Mouse (Mus musculus): ENCODE data around the gene S100a2.

The S100a2 gene

GRCm38 (mm10) chr3:90615911-90616310, 25.9 kb downstream of the S100a2 start:
- no peak for DNase-seq (ENCODE audit: low spot score in 2 of 2)

DNA sequence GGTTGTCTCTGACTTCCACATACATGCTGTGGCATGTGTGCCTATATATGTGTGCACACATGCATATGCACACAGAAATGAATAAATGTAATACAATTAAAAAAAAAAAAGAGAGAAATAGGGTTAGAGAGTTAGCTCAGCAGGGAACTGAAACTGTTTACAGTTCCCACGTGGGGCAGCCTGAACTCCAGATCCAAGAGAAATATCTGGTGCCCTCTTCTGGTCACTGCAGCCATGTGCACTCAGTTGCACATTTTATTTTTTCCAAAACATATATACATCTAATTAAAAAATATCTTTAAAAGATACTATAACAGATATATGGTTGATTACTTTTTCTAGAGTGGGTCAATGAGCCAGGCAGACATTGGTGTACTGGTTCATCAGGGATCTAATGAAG, 27.5 kb downstream of the S100a2 start:
- DNase-seq (ENCODE audit: low spot score in 2 of 2), result no peak

DNA sequence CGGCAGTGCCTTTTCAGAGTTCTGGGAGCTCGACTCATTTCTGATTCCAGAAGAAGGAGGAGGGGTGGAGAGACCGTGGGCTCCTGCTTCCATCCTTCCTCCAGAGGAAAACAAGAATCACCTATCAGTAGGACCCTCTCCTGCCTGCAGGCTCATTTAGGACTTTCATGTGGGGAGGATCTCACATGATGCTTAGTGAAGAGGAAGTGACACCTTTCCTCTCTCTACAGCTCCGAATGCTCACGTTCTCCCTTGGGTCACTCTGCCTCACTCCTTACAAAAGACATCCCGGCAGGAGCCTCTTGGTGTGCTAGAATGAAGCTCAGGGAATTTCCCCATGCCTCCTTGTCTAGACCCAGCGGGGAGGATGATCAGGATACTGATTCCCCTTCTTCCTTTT, 31.5 kb downstream of the S100a2 start:
- DNase-seq (ENCODE audit: low spot score in 2 of 2), result no peak

DNA sequence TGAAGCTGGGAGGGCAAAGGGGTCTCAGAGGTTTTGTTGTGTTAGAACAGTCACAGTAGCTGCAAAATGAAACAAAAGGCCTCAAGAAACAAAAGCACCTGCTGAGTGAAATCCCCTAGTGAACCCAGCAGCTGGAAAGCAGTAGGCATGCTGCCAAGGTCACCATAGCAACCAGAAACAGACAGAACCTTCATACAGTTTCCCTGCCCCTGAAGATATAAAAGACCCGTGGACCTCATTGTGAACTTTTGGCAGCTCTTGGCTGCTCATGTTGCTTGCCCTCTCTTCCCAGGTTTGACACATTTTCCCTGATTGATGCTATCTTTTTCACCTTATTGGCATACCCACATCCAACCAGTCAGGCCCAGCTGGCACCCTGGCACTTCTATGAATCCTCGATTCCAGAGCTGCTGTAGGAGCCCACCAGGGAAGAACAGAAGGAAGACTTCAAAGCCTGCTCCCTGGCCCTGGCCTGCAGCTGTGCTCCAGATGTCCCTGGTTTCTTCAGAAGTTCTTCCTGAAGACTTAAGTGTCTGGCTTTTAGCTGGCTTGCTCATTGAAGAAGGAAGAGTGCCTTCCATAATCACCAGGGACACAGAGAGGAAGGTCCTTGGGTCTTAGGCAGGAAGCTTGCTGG, 33.5 kb downstream of the S100a2 start:
- DNase-seq (ENCODE audit: low spot score in 2 of 2), result peak; percentile 70 to 83

- no peak for DNase-seq (ENCODE audit: low spot score in 2 of 2)
Measured at GRCm38 (mm10) chr3:90625496-90625895, 35.4 kb downstream of the S100a2 start.

DNA sequence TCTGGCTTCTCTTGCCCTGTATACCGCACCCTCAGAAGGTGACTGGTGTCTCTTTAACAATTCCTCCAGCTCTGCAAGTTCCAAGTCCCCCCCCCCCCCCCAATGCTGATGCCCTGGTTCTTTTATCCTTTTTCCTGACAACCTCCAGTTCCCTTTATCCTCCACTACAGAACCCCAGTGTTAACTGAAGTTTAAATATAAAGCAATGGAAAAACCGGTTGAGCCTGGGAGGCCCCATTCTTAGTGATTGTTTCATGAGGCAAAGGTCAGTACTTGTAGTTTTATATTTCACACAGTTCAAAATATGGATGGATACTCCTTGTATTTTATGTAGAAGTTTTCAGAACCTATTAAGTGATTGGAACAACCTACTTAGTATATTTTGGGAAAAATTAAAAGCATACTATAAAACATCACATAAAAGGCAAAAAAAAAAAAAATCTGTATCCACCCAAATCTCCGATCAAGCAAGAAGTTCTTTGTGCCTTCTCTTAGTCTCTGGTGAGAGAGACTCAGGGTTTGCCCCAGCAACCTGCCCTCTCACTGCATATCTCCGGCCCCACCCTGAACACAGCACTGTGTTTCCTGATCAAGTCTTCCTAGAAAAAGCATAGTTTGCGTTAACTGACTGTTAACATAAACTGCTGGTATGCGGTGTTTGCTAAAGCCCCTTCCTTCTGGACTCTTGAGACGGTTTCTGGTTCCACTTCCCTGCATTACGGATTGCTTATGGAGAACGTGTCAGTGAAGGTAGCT, 36.4 kb downstream of the S100a2 start:
- no peak for DNase-seq (ENCODE audit: low spot score in 2 of 2)

DNA sequence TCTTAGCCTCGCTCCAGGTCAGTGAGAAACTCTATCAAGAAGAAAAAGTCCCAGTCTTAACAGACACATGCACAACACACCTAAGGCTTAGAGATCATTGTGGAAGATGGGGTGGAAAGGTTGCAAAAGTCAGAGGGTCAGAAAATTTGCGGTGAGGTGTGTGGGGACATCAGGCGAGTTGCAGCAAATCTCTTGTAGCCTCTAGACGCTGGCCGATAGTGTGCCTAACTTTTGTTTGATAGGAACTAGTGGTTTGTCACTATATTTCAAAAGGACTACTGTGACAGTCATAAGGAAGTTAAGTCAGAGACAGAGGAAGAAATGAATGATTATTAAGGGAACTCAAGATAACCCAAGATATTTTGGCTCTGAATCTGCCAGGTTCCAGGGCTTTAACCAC, 37.3 kb downstream of the S100a2 start:
- no peak for DNase-seq (ENCODE audit: low spot score in 2 of 2)

GRCm38 (mm10) chr3:90627807-90628206, 37.8 kb downstream of the S100a2 start:
- no peak for DNase-seq (ENCODE audit: low spot score in 2 of 2)

DNA sequence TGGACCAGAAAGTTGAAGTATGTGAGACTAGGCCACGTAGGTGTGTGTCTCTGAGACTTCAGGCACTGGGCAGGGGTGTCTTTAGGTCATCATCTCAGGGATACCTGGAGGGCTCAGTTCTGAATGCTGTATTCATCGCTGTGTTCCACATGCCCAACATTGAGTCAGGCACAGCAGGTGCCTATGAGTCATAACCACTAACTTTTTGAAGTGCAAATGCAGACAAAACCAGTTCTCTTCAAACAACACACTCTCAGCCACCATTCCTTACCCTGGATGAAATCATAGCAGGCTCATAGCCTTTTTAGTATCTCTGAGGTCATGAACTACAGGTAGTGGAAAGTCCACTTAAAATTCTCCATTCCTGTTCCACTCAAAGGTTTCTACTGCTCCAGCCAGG, 39.3 kb downstream of the S100a2 start:
- DNase-seq (ENCODE audit: low spot score in 2 of 2), result no peak

DNA sequence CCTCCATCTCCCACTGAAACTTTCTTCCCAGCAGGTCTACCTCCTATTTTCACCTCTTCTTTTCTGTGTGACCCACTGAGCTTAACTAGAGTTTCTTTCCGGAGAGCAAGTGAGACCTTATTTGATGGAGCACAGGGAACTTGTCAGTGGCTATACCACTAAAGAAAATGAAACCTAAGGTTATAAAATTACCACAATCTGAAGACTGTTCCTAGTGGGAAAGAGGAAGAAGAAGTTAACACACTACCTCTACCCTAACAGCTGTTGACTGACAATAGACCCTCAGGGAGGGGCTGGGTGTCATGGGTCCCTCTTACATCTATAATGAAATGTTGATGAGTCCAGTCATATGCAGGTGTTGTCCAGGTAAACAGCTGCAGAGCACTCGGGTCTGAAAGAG, 41.9 kb downstream of the S100a2 start:
- no peak for DNase-seq (ENCODE audit: low spot score in 2 of 2)

- no peak for DNase-seq (ENCODE audit: low spot score in 2 of 2)
Measured at GRCm38 (mm10) chr3:90638511-90639275, 48.6 kb downstream of the S100a2 start.

GRCm38 (mm10) chr3:90639511-90640154, 49.6 kb downstream of the S100a2 start:
- DNase-seq (ENCODE audit: low spot score in 2 of 2), result no peak

GRCm38 (mm10) chr3:90640981-90641380, 50.9 kb downstream of the S100a2 start:
- no peak for DNase-seq (ENCODE audit: low spot score in 2 of 2)
